Mouse (Mus musculus) heart, postnatal 25 days (tissue): ENCODE results near the gene Myh10. TPM values are rescaled to one million over a fixed set of nuclear protein-coding genes. Genes with fewer than 3 reads are reported as not detected.
A peak's percentile ranks its signal among the peaks of the same experiment; 100 is the strongest.
"Not testable (repeated sequence)": the region's sequence is repeated elsewhere in the genome, so short reads cannot be mapped to it uniquely, and the experiment has no call there.

Experiments used
- DNase-seq: peaks from one replicate; pipeline ENCODE4 v3.0.0; 2022; ENCODE audit warnings: low spot score
- intact Hi-C: fragments of 180-260 bp; cut with DNase I; formaldehyde crosslinking; loops from one replicate; pipeline ENCODE4 v1.15.1; 2025
- total RNA-seq, 2 experiments: library from RNA; stranded (reverse); gene quantifications; 2 replicates each; pipeline ENCODE4 v1.2.3; 2021

Gene Myh10
- total RNA-seq, 2 experiments from 2014 or later = 30.4 to 32.0 TPM

DNA sequence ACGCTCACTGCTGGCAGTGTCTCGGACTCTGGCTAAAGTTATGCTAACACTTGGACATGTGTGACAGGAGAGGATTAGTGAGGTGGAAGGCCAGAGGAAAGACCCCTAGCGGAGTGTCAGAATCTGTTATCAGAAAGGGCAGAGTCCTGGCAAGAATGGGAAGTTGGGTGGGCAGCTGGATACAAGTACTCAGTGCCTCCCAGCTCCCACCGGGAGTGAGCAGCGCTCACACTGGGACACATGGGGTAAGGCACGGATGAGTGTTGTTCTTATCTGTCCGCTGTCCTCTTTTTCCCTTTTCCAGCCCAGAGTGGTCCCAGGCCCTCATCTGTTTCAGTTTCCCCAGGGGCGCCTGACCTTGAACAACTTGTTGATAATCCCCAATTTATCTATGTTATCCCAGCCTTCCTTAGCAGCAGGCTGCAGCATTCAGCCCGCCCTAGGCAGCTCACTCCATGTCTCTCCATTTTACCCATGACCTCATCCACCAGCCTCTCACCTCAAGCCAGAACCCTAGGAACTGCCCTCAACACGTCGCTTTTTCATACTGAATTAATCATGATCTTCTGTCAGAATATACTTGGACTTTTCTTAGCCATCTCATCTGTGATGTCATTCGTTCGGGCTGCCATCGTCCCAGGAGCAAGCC, 89.2 kb downstream of the Myh10 start:
- peak; percentile 22 for DNase-seq
- intact Hi-C loops = no loop called here

GRCm38 (mm10) chr11:68782336-68782735, 91.0 kb downstream of the Myh10 start:
- intact Hi-C loops = no loop called here

DNA sequence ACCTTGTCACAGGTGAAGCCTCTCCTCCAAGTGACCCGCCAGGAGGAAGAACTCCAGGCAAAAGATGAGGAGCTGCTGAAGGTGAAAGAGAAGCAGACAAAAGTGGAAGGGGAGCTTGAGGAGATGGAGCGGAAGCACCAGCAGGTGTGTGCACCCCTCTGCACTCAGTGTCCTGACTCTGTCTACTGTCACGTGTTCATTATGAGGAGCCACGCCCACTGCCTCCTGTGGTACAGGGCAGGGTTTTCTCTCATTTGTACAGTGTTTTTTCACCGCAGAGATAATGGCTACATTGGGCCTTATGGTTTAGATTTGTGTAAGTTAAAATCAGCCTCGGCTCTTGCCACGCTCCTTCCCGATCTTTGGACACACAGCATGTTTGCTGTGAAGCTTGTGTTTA, 94.5 kb downstream of the Myh10 start:
- intact Hi-C loops = no loop called here
- no peak for DNase-seq

More at GRCm38 (mm10) chr11:68782336-68782735, 91.0 kb downstream of the Myh10 start:
- no peak for DNase-seq

- intact Hi-C loops = no loop called here
- DNase-seq = no peak
These were observed 95.9 kb downstream of the Myh10 start for GRCm38 (mm10) chr11:68787222-68787621.

- intact Hi-C loops = no loop called here
These were observed 99.4 kb downstream of the Myh10 start for GRCm38 (mm10) chr11:68790720-68791119.

GRCm38 (mm10) chr11:68791794-68792193, 100.4 kb downstream of the Myh10 start:
- no peak for DNase-seq
- intact Hi-C loops = no loop called here

More at GRCm38 (mm10) chr11:68790720-68791119, 99.4 kb downstream of the Myh10 start:
- DNase-seq = no peak

DNA sequence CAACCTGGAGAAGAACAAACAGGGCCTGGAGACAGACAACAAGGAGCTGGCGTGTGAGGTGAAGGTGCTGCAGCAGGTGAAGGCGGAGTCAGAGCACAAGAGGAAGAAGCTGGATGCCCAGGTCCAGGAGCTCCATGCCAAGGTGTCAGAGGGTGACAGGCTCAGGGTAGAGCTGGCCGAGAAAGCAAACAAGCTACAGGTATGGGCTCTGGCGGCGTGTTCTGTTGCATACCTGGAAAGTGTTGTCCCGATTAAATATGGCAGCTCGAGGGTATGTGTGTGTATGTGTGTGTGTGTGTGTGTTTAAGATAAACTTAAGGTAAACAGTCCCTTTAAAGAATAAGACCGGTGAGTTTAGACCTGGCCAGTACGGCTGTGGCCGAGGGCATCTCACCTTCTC, 106.9 kb downstream of the Myh10 start:
- DNase-seq = no peak

DNA sequence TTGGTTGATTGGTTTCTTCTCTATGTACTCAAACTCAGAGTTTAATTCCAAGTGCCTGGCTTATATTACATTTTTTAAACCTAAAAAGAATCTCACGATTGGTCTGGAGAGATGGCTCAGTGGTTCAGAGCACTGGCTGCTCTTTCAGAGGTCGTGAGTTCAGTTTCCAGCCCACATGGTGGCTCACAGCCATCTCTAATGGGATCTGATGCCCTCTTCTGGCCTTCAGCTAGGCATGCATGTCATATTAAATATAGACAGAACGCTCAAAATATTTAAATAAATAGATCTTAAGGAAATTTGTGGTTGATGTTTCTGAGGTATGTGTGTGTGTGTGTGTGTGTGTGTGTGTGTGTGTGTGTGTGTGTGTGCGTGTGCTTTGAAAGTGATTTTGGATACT, 113.8 kb downstream of the Myh10 start:
- no peak for DNase-seq
- intact Hi-C loops = loop anchor here (5.0 to 10.0 kb wide), 3 partner anchors 218 to 320 kb away; partner anchors contain the start of gene Ccdc42

More for the DNA sequence above, 106.9 kb downstream of the Myh10 start:
- intact Hi-C loops = no loop called here

- intact Hi-C loops = loop anchor here (1.0 to 10.0 kb wide), 4 partner anchors 68 to 323 kb away; partner anchors contain the start of gene Ccdc42
These were observed 116.4 kb downstream of the Myh10 start for GRCm38 (mm10) chr11:68807787-68808186.

GRCm38 (mm10) chr11:68811881-68812577, 120.7 kb downstream of the Myh10 start:
- DNase-seq = no peak
- intact Hi-C loops = no loop called here

More at GRCm38 (mm10) chr11:68807787-68808186, 116.4 kb downstream of the Myh10 start:
- no peak for DNase-seq

- no peak for DNase-seq
- intact Hi-C loops = no loop called here
These were observed 127.1 kb downstream of the Myh10 start for GRCm38 (mm10) chr11:68818416-68818815.

GRCm38 (mm10) chr11:68819226-68819805, 128.0 kb downstream of the Myh10 start:
- intact Hi-C loops = no loop called here

GRCm38 (mm10) chr11:68822326-68822725, 131.0 kb downstream of the Myh10 start:
- DNase-seq = no peak
- intact Hi-C loops = no loop called here

More at GRCm38 (mm10) chr11:68819226-68819805, 128.0 kb downstream of the Myh10 start:
- no peak for DNase-seq

- DNase-seq = no peak
- intact Hi-C loops = no loop called here
These were observed 135.4 kb downstream of the Myh10 start for GRCm38 (mm10) chr11:68826735-68827134.

DNA sequence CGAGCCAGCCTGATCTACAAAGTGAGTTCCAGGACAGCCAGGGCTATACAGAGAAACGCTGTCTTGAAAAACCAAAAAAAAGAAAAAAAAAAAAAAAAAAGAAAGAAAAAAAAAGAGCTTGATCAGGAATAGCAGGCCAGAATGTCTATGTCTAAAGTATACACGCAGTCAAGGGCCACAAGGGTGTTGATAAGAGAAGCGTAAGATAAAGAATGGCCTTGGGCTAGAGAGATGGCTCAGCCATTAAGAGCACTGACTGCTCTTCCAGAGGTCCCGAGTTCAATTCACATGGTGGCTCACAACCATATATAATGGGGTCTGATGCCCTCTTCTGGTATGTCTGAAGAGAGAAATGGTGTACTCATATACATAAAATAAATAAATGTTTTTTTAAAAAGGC, 140.2 kb downstream of the Myh10 start:
- DNase-seq, intact Hi-C loops: not testable (repeated sequence)

DNA sequence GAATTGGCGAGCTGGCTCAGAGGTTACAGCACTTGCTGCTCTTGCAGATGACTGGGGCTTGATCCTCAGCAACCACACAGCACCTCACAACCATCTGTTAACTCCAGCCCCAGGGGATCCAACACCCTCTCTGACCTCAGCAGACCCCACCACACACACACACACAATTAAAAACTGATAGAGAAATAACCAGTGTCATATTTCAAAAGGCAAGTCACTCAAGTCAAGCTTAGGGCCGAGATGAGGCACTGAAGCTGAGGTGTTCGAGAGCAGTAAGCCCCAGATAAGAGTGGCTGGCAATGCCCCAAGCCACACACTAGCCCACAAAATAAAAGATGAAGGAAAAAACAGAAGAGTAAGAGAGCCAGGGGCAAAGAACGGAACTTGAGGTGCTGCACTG, 141.4 kb downstream of the Myh10 start:
- no peak for DNase-seq
- intact Hi-C loops = no loop called here

GRCm38 (mm10) chr11:68833593-68833992, 142.2 kb downstream of the Myh10 start:
- intact Hi-C loops = no loop called here
- no peak for DNase-seq

DNA sequence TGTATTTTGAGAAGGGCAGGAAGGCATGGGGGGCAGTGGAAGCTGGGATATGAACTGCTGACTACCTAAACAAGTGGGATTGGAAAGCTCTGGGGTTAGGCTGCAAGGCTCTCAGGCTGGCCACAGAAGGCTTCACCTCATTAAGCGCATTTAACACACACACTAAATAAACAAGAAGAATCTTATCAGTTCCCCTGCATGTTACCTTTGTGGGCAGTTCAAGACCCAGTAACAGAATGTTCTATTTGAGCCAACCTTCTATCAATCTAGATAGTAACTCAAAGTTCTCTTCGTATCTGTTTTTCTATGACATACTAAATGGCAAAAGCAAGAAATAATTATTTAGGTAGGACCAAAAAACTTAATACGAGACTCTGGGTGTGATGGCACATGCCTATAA, 143.7 kb downstream of the Myh10 start:
- intact Hi-C loops = no loop called here

GRCm38 (mm10) chr11:68839606-68840005, 148.2 kb downstream of the Myh10 start:
- no peak for DNase-seq
- intact Hi-C loops = loop anchor here (2.0 kb wide), 1 partner anchor 35 kb away; no protein-coding TSS in a partner anchor

More for the DNA sequence above, 143.7 kb downstream of the Myh10 start:
- DNase-seq = no peak

DNA sequence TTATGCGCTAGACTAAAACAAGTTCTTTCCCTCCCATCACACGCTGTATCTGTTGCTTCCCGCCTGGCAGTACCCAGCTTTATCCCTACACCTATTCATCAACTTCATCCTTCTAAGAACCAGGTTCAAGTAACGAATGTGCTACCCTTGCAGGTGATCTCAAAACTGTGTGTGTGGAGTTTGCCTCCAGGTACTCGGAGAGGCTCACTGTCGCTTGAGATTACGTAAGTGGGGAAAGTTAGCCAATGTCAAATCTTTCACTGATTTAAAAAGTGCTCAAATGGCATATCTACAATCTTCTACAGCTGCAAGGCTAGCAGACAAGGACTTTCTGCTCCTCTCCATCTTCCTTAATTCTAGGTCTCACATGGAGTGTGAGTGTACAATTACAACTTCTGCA, 159.5 kb downstream of the Myh10 start:
- no peak for DNase-seq
- intact Hi-C loops = no loop called here
